Mouse (Mus musculus) myocyte (in vitro differentiated cells): ENCODE data around the gene Pnmal1. TPM values are rescaled to one million over a fixed set of nuclear protein-coding genes. Genes with fewer than 3 reads are reported as not detected.

Source experiments
- H3K27me3 ChIP-seq: one replicate; pipeline ENCODE4 v1.6.1; 2011; ENCODE audit not compliant: control insufficient read depth, insufficient read depth, insufficient read length
- H3K36me3 ChIP-seq: one replicate; pipeline ENCODE4 v1.6.1; 2011; ENCODE audit not compliant: control insufficient read depth, insufficient read depth
- H3K4me2 ChIP-seq: one replicate; pipeline ENCODE4 v1.6.1; 2011; ENCODE audit warnings: low read depth, control low read depth
- H3K4me3 ChIP-seq: one replicate; pipeline ENCODE4 v1.5.1; 2011; ENCODE audit warnings: mild to moderate bottlenecking, control low read depth, moderate library complexity
- H3K79me2 ChIP-seq: one replicate; pipeline ENCODE4 v1.6.1; 2011; ENCODE audit not compliant: control insufficient read depth, insufficient read depth
- H3ac ChIP-seq: one replicate; pipeline ENCODE4 v1.6.1; 2011; ENCODE audit not compliant: control insufficient read depth, insufficient read length
- CEBPB ChIP-seq: IDR thresholded peaks from 2 replicates; pipeline ENCODE4 v1.6.1; 2011; ENCODE audit warnings: mild to moderate bottlenecking, moderate library complexity; ENCODE audit not compliant: poor library complexity, insufficient read depth, severe bottlenecking
- E2F4 ChIP-seq: IDR thresholded peaks from one replicate; pipeline ENCODE4 v1.6.1; 2011; ENCODE audit warnings: mild to moderate bottlenecking, control low read depth, moderate library complexity; ENCODE audit not compliant: insufficient read depth
- MAX ChIP-seq: IDR thresholded peaks from one replicate; pipeline ENCODE4 v1.6.1; 2011; ENCODE audit warnings: low read depth, mild to moderate bottlenecking, control low read depth
- MYOD1 ChIP-seq, 3 experiments: IDR thresholded peaks; one replicate each; pipeline ENCODE4 v1.6.1; 2011; ENCODE audit warnings: control low read depth in 2 of 3, low read depth in 2 of 3, mild to moderate bottlenecking in 2 of 3, moderate library complexity in 1 of 3; ENCODE audit not compliant: insufficient read length in 2 of 3, control insufficient read depth in 1 of 3
- MYOG ChIP-seq, 3 experiments: IDR thresholded peaks; one replicate each; pipeline ENCODE4 v1.6.1; 2011; ENCODE audit warnings: control low read depth in 2 of 3, low read depth in 2 of 3, mild to moderate bottlenecking in 2 of 3; ENCODE audit not compliant: insufficient read length in 2 of 3, control insufficient read depth in 1 of 3, insufficient read depth in 1 of 3
- POLR2A ChIP-seq: IDR thresholded peaks from one replicate; pipeline ENCODE4 v1.6.1; 2011; ENCODE audit warnings: low read depth, mild to moderate bottlenecking, control low read depth, moderate library complexity; ENCODE audit not compliant: insufficient read length
- POLR2AphosphoS2 ChIP-seq: IDR thresholded peaks from one replicate; pipeline ENCODE4 v1.6.1; 2011; ENCODE audit warnings: low read depth, control low read depth; ENCODE audit not compliant: insufficient read length
- REST ChIP-seq: IDR thresholded peaks from one replicate; pipeline ENCODE4 v1.6.1; 2011; ENCODE audit warnings: mild to moderate bottlenecking, control low read depth, moderate library complexity; ENCODE audit not compliant: insufficient read depth, insufficient read length
- SRF ChIP-seq: IDR thresholded peaks from one replicate; pipeline ENCODE4 v1.6.1; 2011; ENCODE audit warnings: low read depth; ENCODE audit not compliant: control insufficient read depth, insufficient read length
- TCF12 ChIP-seq: IDR thresholded peaks from one replicate; pipeline ENCODE4 v1.6.1; 2011; ENCODE audit warnings: mild to moderate bottlenecking, control low read depth; ENCODE audit not compliant: poor library complexity, insufficient read depth, severe bottlenecking
- TCF3 ChIP-seq: IDR thresholded peaks from one replicate; pipeline ENCODE4 v1.6.1; 2011; ENCODE audit warnings: low read depth, control low read depth; ENCODE audit not compliant: insufficient read length
- USF1 ChIP-seq: IDR thresholded peaks from one replicate; pipeline ENCODE4 v1.6.1; 2011; ENCODE audit warnings: low read depth, mild to moderate bottlenecking, control low read depth, moderate library complexity
- polyA plus RNA-seq: library from polyadenylated mRNA; unstranded; fragments of >200 nt; fragmentation: generic; extraction: Trizol; gene quantifications from one replicate; pipeline ENCODE4 v1.2.1, GENCODE M21; 2012; ENCODE audit warnings: missing spikeins

The Pnmal1 gene
- polyA plus RNA-seq, 1 experiment, result 0.05 TPM

DNA sequence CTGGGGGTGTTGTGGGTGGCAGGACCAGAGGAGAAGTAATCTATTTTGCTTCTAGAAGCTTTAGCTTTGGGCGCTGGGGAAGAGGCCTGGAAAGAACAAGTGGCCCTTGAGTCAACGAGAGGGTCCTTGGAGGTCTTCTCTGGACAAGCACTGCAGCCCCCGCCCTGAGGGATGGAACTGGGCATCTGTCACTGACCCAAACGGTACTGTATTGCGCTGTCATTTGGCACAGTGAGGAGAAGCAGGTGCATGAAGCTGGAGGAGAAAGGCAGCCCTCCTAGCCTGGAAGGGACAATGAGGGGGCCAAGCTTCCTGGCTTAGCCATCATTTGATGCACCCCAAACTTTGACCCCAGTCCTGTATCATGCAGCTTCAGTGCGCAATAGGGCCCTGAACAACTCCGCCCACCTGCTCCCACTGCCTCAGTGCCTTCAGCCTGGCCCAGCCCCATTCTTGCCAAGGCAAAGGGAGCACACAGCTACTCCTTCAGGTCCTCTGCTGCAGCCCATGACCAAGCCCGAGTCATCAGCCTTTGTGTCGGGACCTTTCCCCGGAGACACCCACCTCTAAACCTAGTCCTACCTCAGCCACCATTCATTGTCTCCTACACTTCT lies 37.0 kb upstream of the Pnmal1 start:
- H3K27me3 ChIP-seq, result no peaks in the 10 kb centered on the region
- peak overlapping the region; percentile 85 for H3K4me2 ChIP-seq
- peak; percentile 28 for TF ChIP-seq POLR2AphosphoS2
- TF ChIP-seq POLR2A, result peak; percentile 54
- TF ChIP-seq REST, result no peak
- no peak for TF ChIP-seq CEBPB

DNA sequence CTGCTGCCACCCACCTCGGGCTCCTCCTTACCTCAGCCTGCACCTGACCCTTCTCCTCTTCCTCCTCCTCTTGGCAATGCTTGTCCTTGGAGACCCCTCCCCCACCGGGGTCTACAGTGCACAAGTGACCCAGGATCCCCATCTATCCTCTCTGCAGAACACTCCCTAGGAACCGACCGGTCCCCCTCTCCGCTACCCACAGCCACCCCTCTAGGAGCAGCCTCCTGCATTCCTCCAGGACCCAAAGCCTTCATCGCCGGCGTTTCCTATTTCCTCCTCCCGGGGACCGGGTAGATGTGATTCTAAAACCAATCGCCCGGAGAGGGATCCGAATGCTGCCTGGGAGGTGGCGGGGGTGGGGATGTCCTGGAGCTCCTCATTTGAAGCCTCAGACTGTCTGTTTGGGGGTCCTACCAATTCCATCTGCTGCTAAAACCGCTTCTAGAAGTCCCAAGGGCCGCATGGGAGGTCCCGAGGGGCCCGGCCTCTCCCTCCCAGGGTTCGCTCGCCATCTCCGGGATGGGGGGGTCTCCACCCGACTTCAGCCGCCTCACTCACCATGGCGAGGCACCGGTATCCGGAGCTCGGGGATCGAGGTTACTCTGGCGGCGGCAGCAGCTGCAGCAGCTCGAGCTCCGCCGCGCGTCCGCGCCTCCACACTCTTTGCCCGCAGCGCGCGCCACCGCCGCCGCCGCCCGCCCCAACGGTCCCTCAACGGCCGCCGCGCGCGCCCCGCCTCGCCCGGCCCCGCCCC lies 36.0 kb upstream of the Pnmal1 start:
- H3K36me3 ChIP-seq, result no peaks in the 10 kb centered on the region
- H3K27me3 ChIP-seq, result no peaks in the 10 kb centered on the region
- peak overlapping the region; percentile 94 for H3K4me3 ChIP-seq
- peak in 2 of 3 experiments; percentile 55 to 60 for TF ChIP-seq MYOG (IDR thresholded peaks at IDR 0.05; ENCODE audit: control insufficient read depth in 1 of 3, insufficient read depth in 1 of 3, insufficient read length in 2 of 3, low read depth in 2 of 3)
- TF ChIP-seq CEBPB, result no peak
- TF ChIP-seq TCF3, result no peak
- peak; percentile 85 for TF ChIP-seq POLR2A
- no peak for TF ChIP-seq MAX
- TF ChIP-seq E2F4, result no peak
- peak; percentile 87 for TF ChIP-seq POLR2AphosphoS2
- no peak for TF ChIP-seq TCF12
- TF ChIP-seq MYOD1 (IDR thresholded peaks at IDR 0.05; ENCODE audit: control insufficient read depth in 1 of 3, insufficient read length in 2 of 3, low read depth in 2 of 3), result peak in 2 of 3 experiments; percentile 43 to 69
- TF ChIP-seq USF1, result no peak
- TF ChIP-seq SRF, result no peak
- TF ChIP-seq REST, result no peak
- peaks cover 40% of the 10 kb centered on the region for H3K79me2 ChIP-seq
- peak overlapping the region; percentile 61 for H3ac ChIP-seq
- peak overlapping the region; percentile 85 for H3K4me2 ChIP-seq

More for the DNA sequence above, 37.0 kb upstream of the Pnmal1 start:
- peaks cover 40% of the 10 kb centered on the region for H3K79me2 ChIP-seq
- no peaks in the 10 kb centered on the region for H3K36me3 ChIP-seq
- peak overlapping the region; percentile 94 for H3K4me3 ChIP-seq
- peak overlapping the region; percentile 61 for H3ac ChIP-seq

- H3K79me2 ChIP-seq, result peaks cover 40% of the 10 kb centered on the region
- TF ChIP-seq REST (no peak), E2F4 (peak; percentile 31), MYOG (IDR thresholded peaks at IDR 0.05; ENCODE audit: control insufficient read depth in 1 of 3, insufficient read depth in 1 of 3, insufficient read length in 2 of 3, low read depth in 2 of 3) (peak in 1 of 3 experiments; percentile 66), SRF (peak; percentile 77), MYOD1 (IDR thresholded peaks at IDR 0.05; ENCODE audit: control insufficient read depth in 1 of 3, insufficient read length in 2 of 3, low read depth in 2 of 3) (peak in 1 of 3 experiments; percentile 39), MAX (no peak), POLR2A (peak; percentile 50), POLR2AphosphoS2 (no peak), TCF12 (no peak), USF1 (no peak), TCF3 (no peak), CEBPB (no peak)
- H3ac ChIP-seq, result peak within 1 kb of the TSS; percentile 61
Observed at GRCm38 (mm10) chr7:16924037-16924834, 35.2 kb upstream of the Pnmal1 start, which contains the start of gene Calm3. Gene Calm3, minus strand, starts transcription at chr7:16924114.

DNA sequence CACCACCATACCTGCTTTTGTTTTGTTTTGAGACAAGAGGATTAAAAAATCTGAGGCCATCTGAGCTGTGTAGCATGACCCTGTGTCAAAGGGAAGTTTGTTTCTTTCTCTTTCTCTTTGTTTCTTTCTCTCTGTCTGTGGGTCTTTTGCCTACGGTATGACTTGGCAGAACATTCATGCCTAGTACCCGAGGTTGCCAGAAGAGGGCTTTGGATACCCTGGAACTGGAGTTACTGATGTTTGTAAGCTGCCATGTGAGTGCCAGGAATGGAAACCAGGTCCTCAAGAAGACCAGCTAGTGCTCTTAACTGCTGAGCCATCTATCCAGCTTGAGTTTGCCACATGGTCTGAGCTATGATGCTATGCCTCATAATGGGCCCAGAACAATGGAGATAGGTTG lies 31.1 kb upstream of the Pnmal1 start:
- H3K4me3 ChIP-seq, result no peak overlapping the region
- no peaks in the 10 kb centered on the region for H3K36me3 ChIP-seq
- H3K4me2 ChIP-seq, result no peak overlapping the region
- H3ac ChIP-seq, result no peak overlapping the region
- peaks cover 4% of the 10 kb centered on the region for H3K79me2 ChIP-seq
- no peak for TF ChIP-seq REST
- TF ChIP-seq E2F4, result no peak
- no peak for TF ChIP-seq USF1
- TF ChIP-seq CEBPB, result no peak
- TF ChIP-seq MYOG (IDR thresholded peaks at IDR 0.05; ENCODE audit: control insufficient read depth in 1 of 3, insufficient read depth in 1 of 3, insufficient read length in 2 of 3, low read depth in 2 of 3), result no peak
- TF ChIP-seq SRF, result no peak
- no peak for TF ChIP-seq MYOD1 (IDR thresholded peaks at IDR 0.05; ENCODE audit: control insufficient read depth in 1 of 3, insufficient read length in 2 of 3, low read depth in 2 of 3)
- TF ChIP-seq POLR2AphosphoS2, result no peak
- TF ChIP-seq MAX, result no peak
- TF ChIP-seq TCF12, result no peak
- no peak for TF ChIP-seq POLR2A
- no peak for TF ChIP-seq TCF3
- no peaks in the 10 kb centered on the region for H3K27me3 ChIP-seq

More at GRCm38 (mm10) chr7:16924037-16924834, 35.2 kb upstream of the Pnmal1 start, which contains the start of gene Calm3:
- H3K36me3 ChIP-seq, result no peaks in the 10 kb centered on the region
- peak within 1 kb of the TSS; percentile 94 for H3K4me3 ChIP-seq
- H3K4me2 ChIP-seq, result peak within 1 kb of the TSS; percentile 85
- no peaks in the 10 kb centered on the region for H3K27me3 ChIP-seq
